Mouse (Mus musculus): ENCODE results near the gene Lrrc20. TPM values are rescaled to one million over a fixed set of nuclear protein-coding genes. Genes with fewer than 3 reads are reported as not detected.

Gene Lrrc20
- total RNA-seq, 1 experiment, result 2.1 TPM

DNA sequence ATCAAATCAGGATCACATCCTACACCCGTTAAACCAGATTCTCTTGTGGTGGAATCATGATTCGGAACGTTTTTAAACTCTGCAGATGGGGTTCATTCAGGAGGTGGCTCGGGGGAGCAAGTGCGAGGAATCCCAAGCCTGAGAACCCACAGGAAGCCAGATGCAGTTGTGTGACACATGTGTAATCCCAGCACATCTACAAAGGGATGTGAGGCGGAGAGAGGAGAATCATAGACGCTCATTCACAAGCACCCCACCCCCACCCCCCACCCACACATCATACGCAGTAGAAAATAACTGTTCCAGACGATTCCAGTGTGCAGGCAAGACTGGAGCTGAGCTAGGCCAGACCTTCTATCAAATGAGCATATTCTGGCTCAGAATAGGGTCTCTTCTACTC is 87.9 kb downstream of the Lrrc20 start:
- in situ Hi-C loops (cut with MboI; ENCODE audit: low sequenced_read_pairs in 2 of 2, unreplicated experiment in 2 of 2), result no loop called here
- Histone ChIP-seq H3K36me3 (ENCODE audit: control insufficient read depth, insufficient read depth, low read length, poor library complexity, severe bottlenecking) (no peaks in the 10 kb centered on the region), H3K27ac (ENCODE audit: insufficient read depth, low read depth, low read length, poor library complexity, severe bottlenecking) (no peak overlapping the region), H3K9ac (ENCODE audit: insufficient read depth, low read depth, low read length, poor library complexity, severe bottlenecking) (no peak overlapping the region), H3K9me3 (ENCODE audit: control insufficient read depth, insufficient read depth, low read depth, low read length) (no peaks in the 10 kb centered on the region), H3K4me3 (ENCODE audit: insufficient read depth in 1 of 2, low read depth in 1 of 2, low read length in 2 of 2, poor library complexity in 1 of 2, severe bottlenecking in 1 of 2) (no peak overlapping the region), H3K4me1 (ENCODE audit: control insufficient read depth in 2 of 2, insufficient read depth in 2 of 2, low read length in 2 of 2, poor library complexity in 1 of 2) (no peaks in the 10 kb centered on the region; a peak in 1 of 4 replicates)
- DNase-seq (ENCODE audit: low read depth, low spot score), result no peak
- TF ChIP-seq ZNF384 (IDR thresholded peaks at IDR 0.05; ENCODE audit: low read depth, low read length) (no peak), MAFK (IDR thresholded peaks at IDR 0.05; ENCODE audit: insufficient read depth, low read depth, low read length) (no peak), HCFC1 (IDR thresholded peaks at IDR 0.05; ENCODE audit: borderline replicate concordance, insufficient read depth, low read length) (no peak), CHD2 (IDR thresholded peaks at IDR 0.05; ENCODE audit: low read depth, low read length) (no peak), ZC3H11A (IDR thresholded peaks at IDR 0.05; ENCODE audit: borderline replicate concordance, low read depth, low read length) (no peak)

DNA sequence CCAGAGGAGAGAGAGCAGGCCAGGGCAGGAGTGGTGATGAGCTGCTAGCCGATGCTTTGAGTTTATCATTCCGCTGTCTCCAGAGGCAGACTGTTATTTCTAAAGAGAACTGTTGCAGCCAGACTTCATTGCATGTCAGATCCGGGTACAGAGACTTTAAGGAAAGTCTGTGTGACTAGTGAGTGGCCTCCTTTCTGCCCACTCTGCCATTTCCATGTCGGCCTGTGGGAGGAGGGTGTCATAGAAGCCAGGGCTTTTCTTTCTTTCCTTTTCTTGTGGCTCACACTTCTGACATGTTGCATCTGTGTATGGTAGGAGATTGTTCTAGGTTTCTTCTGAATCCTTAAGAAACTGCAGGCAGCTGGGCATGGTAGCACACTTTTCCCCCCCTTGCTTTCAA is 88.8 kb downstream of the Lrrc20 start:
- TF ChIP-seq ZNF384 (IDR thresholded peaks at IDR 0.05; ENCODE audit: low read depth, low read length) (no peak), CHD2 (IDR thresholded peaks at IDR 0.05; ENCODE audit: low read depth, low read length) (no peak), MAFK (IDR thresholded peaks at IDR 0.05; ENCODE audit: insufficient read depth, low read depth, low read length) (no peak), HCFC1 (IDR thresholded peaks at IDR 0.05; ENCODE audit: borderline replicate concordance, insufficient read depth, low read length) (no peak), ZC3H11A (IDR thresholded peaks at IDR 0.05; ENCODE audit: borderline replicate concordance, low read depth, low read length) (no peak)
- in situ Hi-C loops (cut with MboI; ENCODE audit: low sequenced_read_pairs in 2 of 2, unreplicated experiment in 2 of 2), result no loop called here
- Histone ChIP-seq H3K36me3 (ENCODE audit: control insufficient read depth, insufficient read depth, low read length, poor library complexity, severe bottlenecking) (no peaks in the 10 kb centered on the region), H3K9me3 (ENCODE audit: control insufficient read depth, insufficient read depth, low read depth, low read length) (no peaks in the 10 kb centered on the region), H3K27ac (ENCODE audit: insufficient read depth, low read depth, low read length, poor library complexity, severe bottlenecking) (no peak overlapping the region), H3K4me3 (ENCODE audit: insufficient read depth in 1 of 2, low read depth in 1 of 2, low read length in 2 of 2, poor library complexity in 1 of 2, severe bottlenecking in 1 of 2) (no peak overlapping the region), H3K9ac (ENCODE audit: insufficient read depth, low read depth, low read length, poor library complexity, severe bottlenecking) (no peak overlapping the region), H3K4me1 (ENCODE audit: control insufficient read depth in 2 of 2, insufficient read depth in 2 of 2, low read length in 2 of 2, poor library complexity in 1 of 2) (no peaks in the 10 kb centered on the region; a peak in 1 of 4 replicates)
- no peak for DNase-seq (ENCODE audit: low read depth, low spot score)

- no peaks in the 10 kb centered on the region for H3K36me3 ChIP-seq (ENCODE audit: control insufficient read depth, insufficient read depth, low read length, poor library complexity, severe bottlenecking)
- no peak for DNase-seq (ENCODE audit: low read depth, low spot score)
- peaks cover 0 to 9% of the 10 kb centered on the region in 2 experiments; a peak in 2 of 4 replicates for H3K4me1 ChIP-seq (ENCODE audit: control insufficient read depth in 2 of 2, insufficient read depth in 2 of 2, low read length in 2 of 2, poor library complexity in 1 of 2)
- in situ Hi-C loops (cut with MboI; ENCODE audit: low sequenced_read_pairs in 2 of 2, unreplicated experiment in 2 of 2), result no loop called here
- H3K9ac ChIP-seq (ENCODE audit: insufficient read depth, low read depth, low read length, poor library complexity, severe bottlenecking), result no peak overlapping the region
- H3K4me3 ChIP-seq (ENCODE audit: insufficient read depth in 1 of 2, low read depth in 1 of 2, low read length in 2 of 2, poor library complexity in 1 of 2, severe bottlenecking in 1 of 2), result no peak overlapping the region
- no peaks in the 10 kb centered on the region for H3K9me3 ChIP-seq (ENCODE audit: control insufficient read depth, insufficient read depth, low read depth, low read length)
- no peak overlapping the region for H3K27ac ChIP-seq (ENCODE audit: insufficient read depth, low read depth, low read length, poor library complexity, severe bottlenecking)
- no peak for TF ChIP-seq CHD2 (IDR thresholded peaks at IDR 0.05; ENCODE audit: low read depth, low read length)
- no peak for TF ChIP-seq MAFK (IDR thresholded peaks at IDR 0.05; ENCODE audit: insufficient read depth, low read depth, low read length)
- TF ChIP-seq ZNF384 (IDR thresholded peaks at IDR 0.05; ENCODE audit: low read depth, low read length), result no peak
- no peak for TF ChIP-seq ZC3H11A (IDR thresholded peaks at IDR 0.05; ENCODE audit: borderline replicate concordance, low read depth, low read length)
- no peak for TF ChIP-seq HCFC1 (IDR thresholded peaks at IDR 0.05; ENCODE audit: borderline replicate concordance, insufficient read depth, low read length)
Measured at GRCm38 (mm10) chr10:61570181-61570580, 94.6 kb downstream of the Lrrc20 start.

DNA sequence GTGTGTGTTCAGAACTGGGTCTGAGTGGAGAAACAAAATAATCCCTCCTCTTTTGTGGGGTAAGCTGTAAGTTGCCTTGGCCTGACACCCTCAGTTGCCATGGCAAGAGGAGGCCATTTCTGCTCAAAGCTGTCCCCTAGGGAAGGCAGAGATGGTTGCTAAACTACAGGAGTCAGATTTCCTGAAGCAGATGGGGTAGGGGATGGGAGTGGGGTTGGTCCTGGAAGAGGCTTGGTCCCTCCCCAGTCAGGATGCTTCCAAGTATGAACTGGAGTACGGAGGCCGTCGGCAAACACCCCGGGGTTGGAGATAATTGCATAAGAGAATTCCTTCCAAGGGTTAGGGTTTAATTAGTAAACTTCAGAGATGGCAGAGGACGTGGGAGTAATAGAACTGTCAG is 96.5 kb downstream of the Lrrc20 start:
- in situ Hi-C loops (cut with MboI; ENCODE audit: low sequenced_read_pairs in 2 of 2, unreplicated experiment in 2 of 2), result no loop called here
- no peak overlapping the region for H3K4me3 ChIP-seq (ENCODE audit: insufficient read depth in 1 of 2, low read depth in 1 of 2, low read length in 2 of 2, poor library complexity in 1 of 2, severe bottlenecking in 1 of 2)
- TF ChIP-seq CHD2 (IDR thresholded peaks at IDR 0.05; ENCODE audit: low read depth, low read length) (no peak), ZC3H11A (IDR thresholded peaks at IDR 0.05; ENCODE audit: borderline replicate concordance, low read depth, low read length) (no peak)
- H3K9me3 ChIP-seq (ENCODE audit: control insufficient read depth, insufficient read depth, low read depth, low read length), result no peaks in the 10 kb centered on the region
- no peak for DNase-seq (ENCODE audit: low read depth, low spot score)
- no peak overlapping the region for H3K9ac ChIP-seq (ENCODE audit: insufficient read depth, low read depth, low read length, poor library complexity, severe bottlenecking)
- peaks cover 0 to 9% of the 10 kb centered on the region in 2 experiments; a peak in 2 of 4 replicates for H3K4me1 ChIP-seq (ENCODE audit: control insufficient read depth in 2 of 2, insufficient read depth in 2 of 2, low read length in 2 of 2, poor library complexity in 1 of 2)
- H3K36me3 ChIP-seq (ENCODE audit: control insufficient read depth, insufficient read depth, low read length, poor library complexity, severe bottlenecking), result no peaks in the 10 kb centered on the region
- H3K27ac ChIP-seq (ENCODE audit: insufficient read depth, low read depth, low read length, poor library complexity, severe bottlenecking), result no peak overlapping the region

Data from ES-E14 (cell line).